8 mouse cellular contexts compared by ENCODE assay signal in genomic region chr11:95042096-95042495, GRCm38 (mm10). TPM values are rescaled to one million over a fixed set of nuclear protein-coding genes. Genes with fewer than 3 reads are reported as not detected.
DNase-seq lines count a peak whose midpoint lies in the region; ATAC-seq and TF ChIP-seq lines count a peak whose summit lies in the region.

No protein-coding gene starts in this region.

- 0 out of 2 replicates have a peak, but pooled peaks cover 5% of the 10 kb centered on the region for H3K4me1 ChIP-seq in embryonic facial prominence, embryonic 14.5 days (ENCODE audit: control insufficient read depth, insufficient read depth, low read length)
- H3K4me1 ChIP-seq in heart, adult 2 months (ENCODE audit: control insufficient read depth, insufficient read depth, low read length) = no peaks in the 10 kb centered on the region; the same call in 1 of the 2 replicates
- H3K4me1 ChIP-seq in kidney, adult 2 months (ENCODE audit: control insufficient read depth, insufficient read depth, low read length) = peaks cover 23% of the 10 kb centered on the region
- H3K4me1 ChIP-seq in limb, embryonic 12.5 days (replicated peaks) = peaks cover 18% of the 10 kb centered on the region
- H3K4me1 ChIP-seq in midbrain, embryonic 14.5 days (ENCODE audit: control insufficient read depth, insufficient read depth, low read length) = peaks cover 12% of the 10 kb centered on the region

- peak; percentile 42 for ATAC-seq in embryonic facial prominence, embryonic 14.5 days (ENCODE audit: low read depth)
- no peak for ATAC-seq in limb, embryonic 12.5 days (ENCODE audit: insufficient number of reproducible peaks, insufficient read depth, low FRiP score, low TSS enrichment, low read depth)
- 0 out of 2 replicates have a peak, but pooled peaks have one; percentile 15 for ATAC-seq in midbrain, embryonic 14.5 days (ENCODE audit: low FRiP score, low TSS enrichment)

- intact Hi-C loops in heart, adult 2 months (cut with DNase I) = loop anchor here (2.0 to 10.0 kb wide), 4 partner anchors 63 to 483 kb away; partner anchors contain the start of gene Col1a1

- H3K9me3 ChIP-seq in embryonic facial prominence, embryonic 14.5 days (ENCODE audit: control insufficient read depth, low read length) = no peaks in the 10 kb centered on the region
- H3K9me3 ChIP-seq in limb, embryonic 12.5 days = no peaks in the 10 kb centered on the region
- H3K9me3 ChIP-seq in midbrain, embryonic 14.5 days (ENCODE audit: control insufficient read depth, low read length) = no peaks in the 10 kb centered on the region

- H3K4me3 ChIP-seq in embryonic facial prominence, embryonic 14.5 days (ENCODE audit: low read depth, low read length) = peak overlapping the region; percentile 87
- H3K4me3 ChIP-seq in heart, adult 2 months = peak overlapping the region; percentile 83
- H3K4me3 ChIP-seq in kidney, adult 2 months (ENCODE audit: insufficient read depth, low read depth, low read length) = peak overlapping the region; percentile 57
- peak overlapping the region; percentile 80 for H3K4me3 ChIP-seq in limb, embryonic 12.5 days (replicated peaks)
- H3K4me3 ChIP-seq in midbrain, embryonic 14.5 days (replicated peaks; ENCODE audit: low read depth, low read length) = peak overlapping the region; percentile 73

- no peak overlapping the region for H3K27ac ChIP-seq in embryonic facial prominence, embryonic 14.5 days (replicated peaks; ENCODE audit: low read depth, low read length)
- H3K27ac ChIP-seq in heart, adult 2 months = peak overlapping the region; percentile 98
- peak overlapping the region; percentile 91 for H3K27ac ChIP-seq in kidney, adult 2 months (ENCODE audit: insufficient read depth, low read depth, low read length)
- H3K27ac ChIP-seq in limb, embryonic 12.5 days = no peak overlapping the region
- no peak overlapping the region for H3K27ac ChIP-seq in midbrain, embryonic 14.5 days (replicated peaks; ENCODE audit: low read depth, low read length)

- peak overlapping the region; percentile 75 for H3K4me2 ChIP-seq in embryonic facial prominence, embryonic 14.5 days (ENCODE audit: low read depth, low read length)
- H3K4me2 ChIP-seq in limb, embryonic 12.5 days = peak overlapping the region; percentile 87
- H3K4me2 ChIP-seq in midbrain, embryonic 14.5 days (ENCODE audit: low read length) = peak overlapping the region; percentile 88

- TF ChIP-seq POLR2A in heart, adult 2 months (IDR thresholded peaks at IDR 0.05; ENCODE audit: insufficient read depth, low read depth, low read length) = peak; percentile 87
- TF ChIP-seq POLR2A in kidney, adult 2 months (IDR thresholded peaks at IDR 0.05; ENCODE audit: low read depth, low read length) = no peak

- WGBS in embryonic facial prominence, embryonic 14.5 days = 2% methylated on average over 11 of the region's 11 CpGs
- under 1% methylated on average over 11 of the region's 11 CpGs for WGBS in heart, adult 2 months
- 0% methylated on average over 11 of the region's 11 CpGs for WGBS in kidney, adult 2 months
- WGBS in limb, embryonic 12.5 days = under 1% methylated on average over 11 of the region's 11 CpGs
- 1% methylated on average over 11 of the region's 11 CpGs for WGBS in midbrain, embryonic 14.5 days

- TF ChIP-seq EP300 in heart, adult 2 months (IDR thresholded peaks at IDR 0.05; ENCODE audit: insufficient read depth, low read depth, low read length) = peak; percentile 76

- DNase-seq in 416B (ENCODE audit: low read depth) = peak; percentile 47
- peak; percentile 29 to 66 for DNase-seq in adrenal gland, postnatal 4 days (ENCODE audit: low spot score in 2 of 2)
- DNase-seq in embryonic facial prominence, embryonic 14.5 days (ENCODE audit: low spot score) = peak; percentile 91
- DNase-seq in heart, adult 2 months = peak; percentile 83 to 88
- DNase-seq in kidney, adult 2 months = peak; percentile 92
- peak; percentile 92 for DNase-seq in midbrain, embryonic 14.5 days
- DNase-seq in spleen, adult 18-20 months = peak; percentile 32 to 69

- peak overlapping the region; percentile 28; the same call in 1 of the 2 replicates for H3K9ac ChIP-seq in embryonic facial prominence, embryonic 14.5 days (ENCODE audit: low read depth, low read length)
- peak overlapping the region; percentile 61 for H3K9ac ChIP-seq in heart, adult 2 months (ENCODE audit: low read depth, low read length)
- no peak overlapping the region; the same call in 1 of the 2 replicates for H3K9ac ChIP-seq in limb, embryonic 12.5 days (replicated peaks)
- H3K9ac ChIP-seq in midbrain, embryonic 14.5 days (replicated peaks; ENCODE audit: low read length) = no peak overlapping the region

- peaks cover 22% of the 10 kb centered on the region for H3K36me3 ChIP-seq in embryonic facial prominence, embryonic 14.5 days (ENCODE audit: control insufficient read depth, insufficient read depth, low read length)
- no peaks in the 10 kb centered on the region for H3K36me3 ChIP-seq in heart, adult 2 months (ENCODE audit: control insufficient read depth, insufficient read depth, low read length)
- peaks cover 3% of the 10 kb centered on the region; the same call in 1 of the 2 replicates for H3K36me3 ChIP-seq in kidney, adult 2 months (ENCODE audit: control insufficient read depth, insufficient read depth, low read length)
- peaks cover 18% of the 10 kb centered on the region; the same call in 1 of the 2 replicates for H3K36me3 ChIP-seq in limb, embryonic 12.5 days
- peaks cover 8% of the 10 kb centered on the region for H3K36me3 ChIP-seq in midbrain, embryonic 14.5 days (ENCODE audit: control insufficient read depth, insufficient read depth, low read length)

- H3K79me2 ChIP-seq in heart, adult 2 months (replicated peaks; ENCODE audit: control insufficient read depth, insufficient read depth, low read length) = peaks cover 1% of the 10 kb centered on the region; the same call in 1 of the 2 replicates

- peak; percentile 93 for TF ChIP-seq CTCF in heart, adult 2 months (IDR thresholded peaks at IDR 0.05)
- peak; percentile 76 for TF ChIP-seq CTCF in kidney, adult 2 months (conservative IDR thresholded peaks at IDR 0.05; ENCODE audit: insufficient read depth, insufficient read length, low read depth, low read length)

- no peaks in the 10 kb centered on the region for H3K27me3 ChIP-seq in embryonic facial prominence, embryonic 14.5 days (replicated peaks; ENCODE audit: control insufficient read depth, insufficient read depth, low read length)
- H3K27me3 ChIP-seq in heart, adult 2 months (ENCODE audit: control insufficient read depth, insufficient read depth, low read length) = no peaks in the 10 kb centered on the region
- no peaks in the 10 kb centered on the region for H3K27me3 ChIP-seq in kidney, adult 2 months (replicated peaks; ENCODE audit: control insufficient read depth, insufficient read depth, low read length)
- H3K27me3 ChIP-seq in limb, embryonic 12.5 days = peaks cover 10% of the 10 kb centered on the region; the same call in 1 of the 2 replicates
- no peaks in the 10 kb centered on the region; the same call in 1 of the 2 replicates for H3K27me3 ChIP-seq in midbrain, embryonic 14.5 days (ENCODE audit: control insufficient read depth, insufficient read depth, low read length)

RNA-seq across cellular contexts. Expression of gene Pdk2, which starts 0.9 kb away (rescaled TPM):
- 10 to 100 TPM; 59.8 to 69.3 TPM for total RNA-seq in adrenal gland, postnatal 4 days (2021)
- 37.8 and 41.6 TPM in 2 replicates for polyA plus RNA-seq in embryonic facial prominence, embryonic 14.5 days (2014; fragmentation: Nextera tagmentation; extraction: Ambion mirVana)
- 100 to 1,000 TPM; 393 to 479 TPM for total RNA-seq in heart, adult 2 months (2021)
- polyA plus RNA-seq in heart, adult 2 months (2012; rRNA removed) = 518 and 592 TPM in 2 replicates
- polyA plus RNA-seq in kidney, adult 2 months (2012; rRNA removed) = 430 and 469 TPM in 2 replicates
- polyA plus RNA-seq in limb, embryonic 12.5 days (2016; fragmentation: Nextera tagmentation; extraction: Ambion mirVana) = 21.9 and 22.4 TPM in 2 replicates
- 21.5 and 22.7 TPM in 2 replicates for polyA plus RNA-seq in midbrain, embryonic 14.5 days (2014; fragmentation: Nextera tagmentation; extraction: Ambion mirVana)

RNA-seq across cellular contexts. Expression of gene Samd14, which starts 32.4 kb away (rescaled TPM):
- total RNA-seq in adrenal gland, postnatal 4 days (2021) = 10 to 100 TPM; 16.2 to 22.5 TPM
- polyA plus RNA-seq in embryonic facial prominence, embryonic 14.5 days (2014; fragmentation: Nextera tagmentation; extraction: Ambion mirVana) = 21.9 and 29.0 TPM in 2 replicates
- total RNA-seq in heart, adult 2 months (2021) = 1 to 10 TPM; 1.2 to 1.7 TPM
- 0.82 and 1.9 TPM in 2 replicates for polyA plus RNA-seq in heart, adult 2 months (2012; rRNA removed)
- polyA plus RNA-seq in kidney, adult 2 months (2012; rRNA removed) = 3.2 and 3.7 TPM in 2 replicates
- polyA plus RNA-seq in limb, embryonic 12.5 days (2016; fragmentation: Nextera tagmentation; extraction: Ambion mirVana) = 34.6 and 37.7 TPM in 2 replicates
- 135 and 152 TPM in 2 replicates for polyA plus RNA-seq in midbrain, embryonic 14.5 days (2014; fragmentation: Nextera tagmentation; extraction: Ambion mirVana)

RNA-seq across cellular contexts. Expression of gene Itga3, which starts 34.5 kb away (rescaled TPM):
- total RNA-seq in adrenal gland, postnatal 4 days (2021) = 10 to 100 TPM; 28.9 to 37.0 TPM
- 8.3 and 9.4 TPM in 2 replicates for polyA plus RNA-seq in embryonic facial prominence, embryonic 14.5 days (2014; fragmentation: Nextera tagmentation; extraction: Ambion mirVana)
- 10 to 100 TPM; 10.4 to 10.6 TPM for total RNA-seq in heart, adult 2 months (2021)
- polyA plus RNA-seq in heart, adult 2 months (2012; rRNA removed) = 11.4 and 13.8 TPM in 2 replicates
- 48.2 and 55.4 TPM in 2 replicates for polyA plus RNA-seq in kidney, adult 2 months (2012; rRNA removed)
- 7.7 and 7.9 TPM in 2 replicates for polyA plus RNA-seq in limb, embryonic 12.5 days (2016; fragmentation: Nextera tagmentation; extraction: Ambion mirVana)
- polyA plus RNA-seq in midbrain, embryonic 14.5 days (2014; fragmentation: Nextera tagmentation; extraction: Ambion mirVana) = 9.0 and 11.7 TPM in 2 replicates

RNA-seq across cellular contexts. Expression of gene Ppp1r9b, which starts 51.3 kb away (rescaled TPM):
- 100 to 1,000 TPM; 108 to 113 TPM for total RNA-seq in adrenal gland, postnatal 4 days (2021)
- polyA plus RNA-seq in embryonic facial prominence, embryonic 14.5 days (2014; fragmentation: Nextera tagmentation; extraction: Ambion mirVana) = 16.0 and 16.1 TPM in 2 replicates
- total RNA-seq in heart, adult 2 months (2021) = 10 to 100 TPM; 49.3 to 52.0 TPM
- 22.3 and 23.8 TPM in 2 replicates for polyA plus RNA-seq in heart, adult 2 months (2012; rRNA removed)
- polyA plus RNA-seq in kidney, adult 2 months (2012; rRNA removed) = 24.1 and 29.9 TPM in 2 replicates
- 12.0 and 12.6 TPM in 2 replicates for polyA plus RNA-seq in limb, embryonic 12.5 days (2016; fragmentation: Nextera tagmentation; extraction: Ambion mirVana)
- 27.1 and 27.6 TPM in 2 replicates for polyA plus RNA-seq in midbrain, embryonic 14.5 days (2014; fragmentation: Nextera tagmentation; extraction: Ambion mirVana)

Comparison
In these comparisons a context has a peak if more than half of its experiments do, and no peak if none do; other contexts are left out.
1. H3K27ac ChIP-seq: peak in heart, adult 2 months (single experiment) and kidney, adult 2 months (single experiment); none in embryonic facial prominence, embryonic 14.5 days (single experiment), limb, embryonic 12.5 days (single experiment) and midbrain, embryonic 14.5 days (single experiment).
2. H3K9ac ChIP-seq: peak in embryonic facial prominence, embryonic 14.5 days (single experiment) and heart, adult 2 months (single experiment); none in limb, embryonic 12.5 days (single experiment) and midbrain, embryonic 14.5 days (single experiment).
3. RNA of gene Pdk2, which starts 0.9 kb away (polyA plus RNA-seq): 518 to 592 TPM in heart, adult 2 months and 430 to 469 TPM in kidney, adult 2 months; 37.8 to 41.6 TPM in embryonic facial prominence, embryonic 14.5 days, 21.5 to 22.7 TPM in midbrain, embryonic 14.5 days and 21.9 to 22.4 TPM in limb, embryonic 12.5 days; every median in the first group is over 10 times any median in the second.
4. Peak in every context shown above with its lines, with median percentiles within 50 percentile points of each other: DNase-seq, H3K4me2 ChIP-seq and H3K4me3 ChIP-seq.